Mouse (Mus musculus): Measurements from ENCODE around the gene Pxt1.

DNA sequence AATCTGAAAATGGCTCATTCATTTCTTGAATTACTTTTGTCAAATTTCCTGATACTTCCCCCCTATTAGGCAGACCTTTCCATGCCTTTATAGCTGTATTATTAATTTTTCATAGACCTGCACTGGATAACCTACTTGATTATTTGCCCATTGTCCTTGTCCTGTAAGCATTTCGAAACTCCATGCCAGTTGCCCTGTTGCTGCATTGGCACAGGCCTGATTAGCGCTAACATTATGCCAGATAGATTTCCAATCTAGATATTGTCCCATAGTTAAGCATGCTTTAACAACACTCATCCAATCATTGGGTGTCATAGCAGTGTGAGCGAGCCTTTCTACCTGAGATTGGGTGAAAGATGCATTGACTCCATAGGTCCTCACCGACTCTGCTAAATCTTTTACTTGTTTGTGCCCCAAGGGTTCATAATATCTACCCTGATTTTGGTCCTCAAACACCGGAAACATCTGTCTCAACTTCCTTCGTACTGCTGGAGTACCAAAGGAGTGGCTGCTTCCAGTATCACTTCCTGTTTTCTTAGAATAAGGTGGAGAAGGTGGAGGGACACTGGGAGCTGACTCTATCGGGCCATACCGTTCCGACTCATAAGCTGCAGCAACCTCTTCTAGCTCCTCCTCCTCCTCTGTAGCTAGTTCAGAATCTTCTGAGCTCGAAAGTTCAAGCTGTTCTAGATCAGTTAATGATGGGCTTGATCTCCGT is 49.4 kb downstream of the Pxt1 start:
- TF ChIP-seq MAX (IDR thresholded peaks at IDR 0.05; ENCODE audit: low read depth) (no peak), POLR2A (IDR thresholded peaks at IDR 0.05; ENCODE audit: insufficient read length, low read depth) (no peak), REST (IDR thresholded peaks at IDR 0.05; ENCODE audit: insufficient read depth, insufficient read length) (no peak), MYOG (IDR thresholded peaks at IDR 0.05; ENCODE audit: control insufficient read depth in 1 of 3, insufficient read depth in 1 of 3, insufficient read length in 2 of 3, low read depth in 2 of 3) (no peak), POLR2AphosphoS2 (IDR thresholded peaks at IDR 0.05; ENCODE audit: insufficient read length, low read depth) (no peak), TCF12 (IDR thresholded peaks at IDR 0.05; ENCODE audit: insufficient read depth, poor library complexity, severe bottlenecking) (no peak), E2F4 (IDR thresholded peaks at IDR 0.05; ENCODE audit: insufficient read depth) (no peak), USF1 (IDR thresholded peaks at IDR 0.05; ENCODE audit: low read depth) (no peak)

Data from myocyte (in vitro differentiated cells).